Mouse (Mus musculus) lung, embryonic 14.5 days (tissue): ENCODE data around the gene Cacna1c. TPM values are rescaled to one million over a fixed set of nuclear protein-coding genes. Genes with fewer than 3 reads are reported as not detected.

ENCODE experiments used
- ATAC-seq: fragments of 200-750 bp; cut with Nextera tagmentation; 2 replicates; pipeline ENCODE4 v1.8.0; 2017; ENCODE audit warnings: mild to moderate bottlenecking, moderate TSS enrichment, moderate library complexity; ENCODE audit not compliant: insufficient read depth
- DNase-seq: peaks from one replicate; pipeline ENCODE4 v3.0.0-alpha.2; 2015
- H3K27ac ChIP-seq: fragments of 300-500 bp; sonication (generic); 2 replicates; pipeline ENCODE4 v1.5.1; 2014; ENCODE audit warnings: low read depth, mild to moderate bottlenecking, moderate library complexity
- H3K27me3 ChIP-seq: fragments of 300-500 bp; sonication (generic); 2 replicates; pipeline ENCODE4 v1.6.1; 2014; ENCODE audit warnings: low read length, control low read depth; ENCODE audit not compliant: insufficient read depth
- H3K36me3 ChIP-seq: fragments of 300-500 bp; sonication (generic); 2 replicates; pipeline ENCODE4 v1.6.1; 2014; ENCODE audit warnings: control low read depth; ENCODE audit not compliant: insufficient read depth
- H3K4me1 ChIP-seq: fragments of 300-500 bp; sonication (generic); 2 replicates; pipeline ENCODE4 v1.6.1; 2014; ENCODE audit warnings: antibody characterized with exemption, control low read depth; ENCODE audit not compliant: insufficient read depth
- H3K4me2 ChIP-seq: fragments of 300-500 bp; sonication (generic); 2 replicates; pipeline ENCODE4 v1.6.1; 2014; ENCODE audit warnings: mild to moderate bottlenecking
- H3K4me3 ChIP-seq: fragments of 300-500 bp; sonication (generic); 2 replicates; pipeline ENCODE4 v1.5.1; 2014; ENCODE audit warnings: low read depth, low read length
- H3K9ac ChIP-seq: fragments of 300-500 bp; sonication (generic); 2 replicates; pipeline ENCODE4 v1.6.1; 2014
- H3K9me3 ChIP-seq: fragments of 300-500 bp; sonication (generic); 2 replicates; pipeline ENCODE4 v1.6.1; 2016; ENCODE audit warnings: low read depth, low read length, control low read depth
- CTCF ChIP-seq: IDR thresholded peaks from 2 replicates; pipeline ENCODE4 v1.5.1; 2016; ENCODE audit warnings: antibody characterized with exemption, low read depth
- WGBS: fragments of 180-500 bp; shearing (Covaris S2); extraction: QIAGEN DNeasy Blood & Tissue Kit; methylation state at CpG from one replicate; pipeline ENCODE4 v1.1.7; 2014; 5-methylcytosine and 5-hydroxymethylcytosine counted together
- polyA plus RNA-seq: library from polyadenylated mRNA; unstranded; fragments of >200 nt; fragmentation: Nextera tagmentation; extraction: Ambion mirVana; gene quantifications from 2 replicates; pipeline ENCODE4 v1.2.1, GENCODE M21; 2014

The Cacna1c gene
- polyA plus RNA-seq, 1 experiment from 2014 or later = 10.6 TPM

GRCm38 (mm10) chr6:118644866-118645265 is 551.4 kb downstream of the Cacna1c start:
- Histone ChIP-seq H3K4me2 (no peak overlapping the region), H3K36me3 (0 out of 2 replicates have a peak, but pooled peaks cover 3% of the 10 kb centered on the region), H3K4me3 (no peak overlapping the region), H3K27me3 (no peaks in the 10 kb centered on the region), H3K9me3 (no peaks in the 10 kb centered on the region), H3K27ac (no peak overlapping the region), H3K9ac (no peak overlapping the region), H3K4me1 (no peaks in the 10 kb centered on the region)
- TF ChIP-seq CTCF = no peak
- DNase-seq (no peak), ATAC-seq (no peak)
- WGBS = 75% methylated on average over 12 of the region's 12 CpGs

GRCm38 (mm10) chr6:118643541-118643940 is 552.7 kb downstream of the Cacna1c start:
- no peak overlapping the region for H3K4me3 ChIP-seq
- no peaks in the 10 kb centered on the region for H3K4me1 ChIP-seq
- TF ChIP-seq CTCF = no peak
- 0 out of 2 replicates have a peak, but pooled peaks cover 3% of the 10 kb centered on the region for H3K36me3 ChIP-seq
- DNase-seq (no peak), ATAC-seq (no peak)
- H3K9me3 ChIP-seq = no peaks in the 10 kb centered on the region
- no peaks in the 10 kb centered on the region for H3K27me3 ChIP-seq
- WGBS = 80% methylated on average over 2 of the region's 2 CpGs
- no peak overlapping the region for H3K27ac ChIP-seq
- H3K9ac ChIP-seq = no peak overlapping the region
- no peak overlapping the region for H3K4me2 ChIP-seq

GRCm38 (mm10) chr6:118641671-118642325 is 554.4 kb downstream of the Cacna1c start:
- no peak overlapping the region for H3K27ac ChIP-seq
- no peak for DNase-seq
- H3K9me3 ChIP-seq = peaks cover 5% of the 10 kb centered on the region; the same call in 1 of the 2 replicates
- H3K27me3 ChIP-seq = no peaks in the 10 kb centered on the region
- no peak overlapping the region for H3K9ac ChIP-seq
- no peaks in the 10 kb centered on the region for H3K4me1 ChIP-seq
- H3K4me2 ChIP-seq = no peak overlapping the region
- no peak overlapping the region for H3K4me3 ChIP-seq
- no peak for TF ChIP-seq CTCF
- WGBS = 71% methylated on average over 6 of the region's 6 CpGs
- H3K36me3 ChIP-seq = peaks cover 6% of the 10 kb centered on the region
- no peak for ATAC-seq

- Histone ChIP-seq H3K4me1 (no peaks in the 10 kb centered on the region), H3K4me3 (no peak overlapping the region), H3K9me3 (peaks cover 7% of the 10 kb centered on the region; the same call in 1 of the 2 replicates), H3K9ac (no peak overlapping the region), H3K36me3 (peaks cover 7% of the 10 kb centered on the region), H3K27ac (peak overlapping the region; percentile 15; the same call in 1 of the 2 replicates), H3K4me2 (no peak overlapping the region), H3K27me3 (no peaks in the 10 kb centered on the region)
- 13% methylated on average over 2 of the region's 2 CpGs for WGBS
- no peak for DNase-seq
- TF ChIP-seq CTCF = no peak
- no peak for ATAC-seq
Measured at GRCm38 (mm10) chr6:118639816-118640215, 556.4 kb downstream of the Cacna1c start.

- WGBS = 74% methylated on average over 2 of the region's 2 CpGs
- ATAC-seq = no peak
- Histone ChIP-seq H3K27me3 (no peaks in the 10 kb centered on the region), H3K36me3 (peaks cover 7% of the 10 kb centered on the region), H3K4me2 (no peak overlapping the region), H3K9ac (no peak overlapping the region), H3K27ac (peak overlapping the region; percentile 15; the same call in 1 of the 2 replicates), H3K9me3 (peaks cover 7% of the 10 kb centered on the region; the same call in 1 of the 2 replicates), H3K4me1 (no peaks in the 10 kb centered on the region), H3K4me3 (no peak overlapping the region)
- no peak for DNase-seq
- no peak for TF ChIP-seq CTCF
Measured at GRCm38 (mm10) chr6:118638911-118639310, 557.3 kb downstream of the Cacna1c start.

GRCm38 (mm10) chr6:118632491-118632890 is 563.7 kb downstream of the Cacna1c start:
- no peaks in the 10 kb centered on the region for H3K4me1 ChIP-seq
- DNase-seq = no peak
- H3K9ac ChIP-seq = no peak overlapping the region
- H3K4me2 ChIP-seq = no peak overlapping the region
- H3K9me3 ChIP-seq = peaks cover 7% of the 10 kb centered on the region; the same call in 1 of the 2 replicates
- H3K27me3 ChIP-seq = no peaks in the 10 kb centered on the region
- TF ChIP-seq CTCF = no peak
- WGBS = 82% methylated on average over 2 of the region's 2 CpGs
- ATAC-seq = no peak
- no peak overlapping the region for H3K27ac ChIP-seq
- H3K4me3 ChIP-seq = no peak overlapping the region
- peaks cover 10% of the 10 kb centered on the region for H3K36me3 ChIP-seq

- TF ChIP-seq CTCF = no peak
- Histone ChIP-seq H3K36me3 (peaks cover 3% of the 10 kb centered on the region; the same call in 1 of the 2 replicates), H3K4me1 (no peaks in the 10 kb centered on the region), H3K9ac (no peak overlapping the region), H3K4me2 (no peak overlapping the region), H3K27me3 (no peaks in the 10 kb centered on the region), H3K27ac (no peak overlapping the region), H3K4me3 (no peak overlapping the region), H3K9me3 (no peaks in the 10 kb centered on the region)
- WGBS = 69% methylated on average over 4 of the region's 4 CpGs
- no peak for DNase-seq
- ATAC-seq = no peak
Measured at GRCm38 (mm10) chr6:118630006-118630405, 566.2 kb downstream of the Cacna1c start.
